Mouse (Mus musculus): ENCODE data around the gene Dot1l. TPM values are rescaled to one million over a fixed set of nuclear protein-coding genes. Genes with fewer than 3 reads are reported as not detected.

Dot1l gene
- polyA plus RNA-seq, 1 experiment = 121 TPM

GRCm38 (mm10) chr10:80774981-80775380, 20.0 kb downstream of the Dot1l start:
- no peak for DNase-seq
- no peaks in the 10 kb centered on the region for H3K27me3 ChIP-seq (ENCODE audit: control insufficient read depth, insufficient read depth, low read length)
- TF ChIP-seq CTCF (IDR thresholded peaks at IDR 0.05; ENCODE audit: borderline replicate concordance, control insufficient read depth, extremely low read depth, insufficient read depth, low read length, poor library complexity) (no peak), POLR2A (IDR thresholded peaks at IDR 0.05; ENCODE audit: control insufficient read depth, extremely low read depth, insufficient read depth, low read length, poor library complexity) (no peak)
- H3K27ac ChIP-seq (ENCODE audit: control insufficient read depth, insufficient read depth, low read length) = no peak overlapping the region
- peaks cover 62% of the 10 kb centered on the region for H3K36me3 ChIP-seq (ENCODE audit: control insufficient read depth, insufficient read depth, low read length)
- no peaks in the 10 kb centered on the region for H3K4me1 ChIP-seq (replicated peaks; ENCODE audit: control insufficient read depth, insufficient read depth, low read length)
- 91% methylated on average over 4 of the region's 4 CpGs for WGBS
- no peak overlapping the region for H3K4me3 ChIP-seq (ENCODE audit: control insufficient read depth, insufficient read depth, low read length)

GRCm38 (mm10) chr10:80775731-80776130, 20.7 kb downstream of the Dot1l start:
- Histone ChIP-seq H3K36me3 (ENCODE audit: control insufficient read depth, insufficient read depth, low read length) (peaks cover 62% of the 10 kb centered on the region), H3K4me1 (replicated peaks; ENCODE audit: control insufficient read depth, insufficient read depth, low read length) (no peaks in the 10 kb centered on the region), H3K27me3 (ENCODE audit: control insufficient read depth, insufficient read depth, low read length) (no peaks in the 10 kb centered on the region), H3K4me3 (ENCODE audit: control insufficient read depth, insufficient read depth, low read length) (no peak overlapping the region), H3K27ac (ENCODE audit: control insufficient read depth, insufficient read depth, low read length) (no peak overlapping the region)
- 96% methylated on average over 4 of the region's 4 CpGs for WGBS
- no peak for DNase-seq
- TF ChIP-seq POLR2A (IDR thresholded peaks at IDR 0.05; ENCODE audit: control insufficient read depth, extremely low read depth, insufficient read depth, low read length, poor library complexity) = no peak
- TF ChIP-seq CTCF (IDR thresholded peaks at IDR 0.05; ENCODE audit: borderline replicate concordance, control insufficient read depth, extremely low read depth, insufficient read depth, low read length, poor library complexity) = no peak

GRCm38 (mm10) chr10:80776358-80776869, 21.4 kb downstream of the Dot1l start:
- peaks cover 55% of the 10 kb centered on the region for H3K36me3 ChIP-seq (ENCODE audit: control insufficient read depth, insufficient read depth, low read length)
- 95% methylated on average over 6 of the region's 6 CpGs for WGBS
- no peak overlapping the region for H3K27ac ChIP-seq (ENCODE audit: control insufficient read depth, insufficient read depth, low read length)
- H3K4me3 ChIP-seq (ENCODE audit: control insufficient read depth, insufficient read depth, low read length) = no peak overlapping the region
- no peaks in the 10 kb centered on the region for H3K4me1 ChIP-seq (replicated peaks; ENCODE audit: control insufficient read depth, insufficient read depth, low read length)
- no peak for DNase-seq
- H3K27me3 ChIP-seq (ENCODE audit: control insufficient read depth, insufficient read depth, low read length) = no peaks in the 10 kb centered on the region
- TF ChIP-seq CTCF (IDR thresholded peaks at IDR 0.05; ENCODE audit: borderline replicate concordance, control insufficient read depth, extremely low read depth, insufficient read depth, low read length, poor library complexity) = no peak
- TF ChIP-seq POLR2A (IDR thresholded peaks at IDR 0.05; ENCODE audit: control insufficient read depth, extremely low read depth, insufficient read depth, low read length, poor library complexity) = no peak

GRCm38 (mm10) chr10:80777123-80777522, 22.1 kb downstream of the Dot1l start:
- Histone ChIP-seq H3K4me3 (ENCODE audit: control insufficient read depth, insufficient read depth, low read length) (no peak overlapping the region), H3K27ac (ENCODE audit: control insufficient read depth, insufficient read depth, low read length) (no peak overlapping the region), H3K27me3 (ENCODE audit: control insufficient read depth, insufficient read depth, low read length) (no peaks in the 10 kb centered on the region), H3K36me3 (ENCODE audit: control insufficient read depth, insufficient read depth, low read length) (peaks cover 50% of the 10 kb centered on the region), H3K4me1 (replicated peaks; ENCODE audit: control insufficient read depth, insufficient read depth, low read length) (no peaks in the 10 kb centered on the region)
- WGBS = 98% methylated on average over 5 of the region's 5 CpGs
- no peak for DNase-seq
- TF ChIP-seq POLR2A (IDR thresholded peaks at IDR 0.05; ENCODE audit: control insufficient read depth, extremely low read depth, insufficient read depth, low read length, poor library complexity) (no peak), CTCF (IDR thresholded peaks at IDR 0.05; ENCODE audit: borderline replicate concordance, control insufficient read depth, extremely low read depth, insufficient read depth, low read length, poor library complexity) (no peak)

- TF ChIP-seq POLR2A (IDR thresholded peaks at IDR 0.05; ENCODE audit: control insufficient read depth, extremely low read depth, insufficient read depth, low read length, poor library complexity) (no peak), CTCF (IDR thresholded peaks at IDR 0.05; ENCODE audit: borderline replicate concordance, control insufficient read depth, extremely low read depth, insufficient read depth, low read length, poor library complexity) (no peak)
- no peaks in the 10 kb centered on the region for H3K4me1 ChIP-seq (replicated peaks; ENCODE audit: control insufficient read depth, insufficient read depth, low read length)
- no peaks in the 10 kb centered on the region for H3K27me3 ChIP-seq (ENCODE audit: control insufficient read depth, insufficient read depth, low read length)
- H3K36me3 ChIP-seq (ENCODE audit: control insufficient read depth, insufficient read depth, low read length) = peaks cover 53% of the 10 kb centered on the region
- H3K4me3 ChIP-seq (ENCODE audit: control insufficient read depth, insufficient read depth, low read length) = no peak overlapping the region
- no peak for DNase-seq
- no peak overlapping the region for H3K27ac ChIP-seq (ENCODE audit: control insufficient read depth, insufficient read depth, low read length)
Measured at GRCm38 (mm10) chr10:80779565-80779964, 24.6 kb downstream of the Dot1l start.

GRCm38 (mm10) chr10:80784302-80784701, 29.3 kb downstream of the Dot1l start:
- Histone ChIP-seq H3K27ac (ENCODE audit: control insufficient read depth, insufficient read depth, low read length) (no peak overlapping the region), H3K27me3 (ENCODE audit: control insufficient read depth, insufficient read depth, low read length) (no peaks in the 10 kb centered on the region), H3K4me1 (replicated peaks; ENCODE audit: control insufficient read depth, insufficient read depth, low read length) (no peaks in the 10 kb centered on the region), H3K36me3 (ENCODE audit: control insufficient read depth, insufficient read depth, low read length) (peaks cover 73% of the 10 kb centered on the region), H3K4me3 (ENCODE audit: control insufficient read depth, insufficient read depth, low read length) (no peak overlapping the region)
- WGBS = 96% methylated on average over 2 of the region's 2 CpGs
- DNase-seq = no peak
- TF ChIP-seq POLR2A (IDR thresholded peaks at IDR 0.05; ENCODE audit: control insufficient read depth, extremely low read depth, insufficient read depth, low read length, poor library complexity) (no peak), CTCF (IDR thresholded peaks at IDR 0.05; ENCODE audit: borderline replicate concordance, control insufficient read depth, extremely low read depth, insufficient read depth, low read length, poor library complexity) (no peak)

GRCm38 (mm10) chr10:80784871-80785270, 29.9 kb downstream of the Dot1l start:
- no peak for DNase-seq
- Histone ChIP-seq H3K27me3 (ENCODE audit: control insufficient read depth, insufficient read depth, low read length) (no peaks in the 10 kb centered on the region), H3K4me3 (ENCODE audit: control insufficient read depth, insufficient read depth, low read length) (no peak overlapping the region), H3K4me1 (replicated peaks; ENCODE audit: control insufficient read depth, insufficient read depth, low read length) (no peaks in the 10 kb centered on the region), H3K36me3 (ENCODE audit: control insufficient read depth, insufficient read depth, low read length) (peaks cover 74% of the 10 kb centered on the region), H3K27ac (ENCODE audit: control insufficient read depth, insufficient read depth, low read length) (no peak overlapping the region)
- TF ChIP-seq POLR2A (IDR thresholded peaks at IDR 0.05; ENCODE audit: control insufficient read depth, extremely low read depth, insufficient read depth, low read length, poor library complexity) (no peak), CTCF (IDR thresholded peaks at IDR 0.05; ENCODE audit: borderline replicate concordance, control insufficient read depth, extremely low read depth, insufficient read depth, low read length, poor library complexity) (no peak)
- WGBS = 97% methylated on average over 12 of the region's 12 CpGs

Data from thymus, adult 2 months (tissue).